Mouse (Mus musculus): ENCODE data around the gene Tmem117. TPM values are rescaled to one million over a fixed set of nuclear protein-coding genes. Genes with fewer than 3 reads are reported as not detected.
A peak's percentile ranks its signal among the peaks of the same experiment; 100 is the strongest.

Tmem117 gene
- total and polyA plus RNA-seq, 2 experiments from 2014 or later, result 17.4 to 21.6 TPM

GRCm38 (mm10) chr15:94589219-94590075 lies 39.6 kb upstream of the Tmem117 start, which contains the start of gene Twf1:
Gene Twf1 (minus strand): TSS chr15:94589889.
- peak; percentile 19 for TF ChIP-seq CTCF (IDR thresholded peaks at IDR 0.05; ENCODE audit: low read depth)
- Histone ChIP-seq H3K4me1 (ENCODE audit: insufficient read depth, low read length) (no peaks in the 10 kb centered on the region), H3K9me3 (ENCODE audit: low read length) (no peaks in the 10 kb centered on the region), H3K27ac (peak within 1 kb of the TSS; percentile 82), H3K4me3 (ENCODE audit: low read length) (peak within 1 kb of the TSS; percentile 75), H3K9ac (replicated peaks; ENCODE audit: low read length) (peak within 1 kb of the TSS; percentile 85), H3K4me2 (ENCODE audit: low read depth, low read length) (peak within 1 kb of the TSS; percentile 81), H3K27me3 (ENCODE audit: insufficient read depth, low read length) (no peaks in the 10 kb centered on the region), H3K36me3 (ENCODE audit: insufficient read depth, low read length) (peaks cover 17% of the 10 kb centered on the region; the same call in 1 of the 2 replicates)
- WGBS, result under 1% methylated on average over 64 of the region's 70 CpGs
- DNase-seq (ENCODE audit: low spot score) (peak; percentile 99), ATAC-seq (peak; percentile 100)

- peak overlapping the region; percentile 75 for H3K4me3 ChIP-seq (ENCODE audit: low read length)
- ATAC-seq (peak; percentile 27), DNase-seq (ENCODE audit: low spot score) (no peak)
- WGBS, result 12% methylated on average over 8 of the region's 8 CpGs
- H3K4me1 ChIP-seq (ENCODE audit: insufficient read depth, low read length), result no peaks in the 10 kb centered on the region
- peak overlapping the region; percentile 59 for H3K4me2 ChIP-seq (ENCODE audit: low read depth, low read length)
- TF ChIP-seq CTCF (IDR thresholded peaks at IDR 0.05; ENCODE audit: low read depth), result no peak
- no peaks in the 10 kb centered on the region for H3K27me3 ChIP-seq (ENCODE audit: insufficient read depth, low read length)
- H3K36me3 ChIP-seq (ENCODE audit: insufficient read depth, low read length), result peaks cover 11% of the 10 kb centered on the region; the same call in 1 of the 2 replicates
- H3K9me3 ChIP-seq (ENCODE audit: low read length), result no peaks in the 10 kb centered on the region
- 0 out of 2 replicates have a peak overlapping the region, but pooled peaks have one; percentile 28 for H3K9ac ChIP-seq (replicated peaks; ENCODE audit: low read length)
- H3K27ac ChIP-seq, result peak overlapping the region; percentile 48; the same call in 1 of the 2 replicates
Observed at GRCm38 (mm10) chr15:94590083-94590482, 38.9 kb upstream of the Tmem117 start.

- WGBS, result 86% methylated on average over 4 of the region's 4 CpGs
- Histone ChIP-seq H3K9me3 (ENCODE audit: low read length) (no peaks in the 10 kb centered on the region), H3K9ac (replicated peaks; ENCODE audit: low read length) (no peak overlapping the region), H3K27me3 (ENCODE audit: insufficient read depth, low read length) (no peaks in the 10 kb centered on the region), H3K4me3 (ENCODE audit: low read length) (no peak overlapping the region), H3K4me2 (ENCODE audit: low read depth, low read length) (no peak overlapping the region), H3K27ac (no peak overlapping the region), H3K4me1 (ENCODE audit: insufficient read depth, low read length) (no peaks in the 10 kb centered on the region), H3K36me3 (ENCODE audit: insufficient read depth, low read length) (no peaks in the 10 kb centered on the region)
- no peak for TF ChIP-seq CTCF (IDR thresholded peaks at IDR 0.05; ENCODE audit: low read depth)
- ATAC-seq, result no peak
- DNase-seq (ENCODE audit: low spot score), result no peak
Observed at GRCm38 (mm10) chr15:94591356-94591755, 37.7 kb upstream of the Tmem117 start.

GRCm38 (mm10) chr15:94593586-94593985 lies 35.4 kb upstream of the Tmem117 start:
- TF ChIP-seq CTCF (IDR thresholded peaks at IDR 0.05; ENCODE audit: low read depth), result no peak
- Histone ChIP-seq H3K4me3 (ENCODE audit: low read length) (no peak overlapping the region), H3K27me3 (ENCODE audit: insufficient read depth, low read length) (no peaks in the 10 kb centered on the region), H3K9me3 (ENCODE audit: low read length) (no peaks in the 10 kb centered on the region), H3K4me2 (ENCODE audit: low read depth, low read length) (no peak overlapping the region), H3K9ac (replicated peaks; ENCODE audit: low read length) (no peak overlapping the region), H3K4me1 (ENCODE audit: insufficient read depth, low read length) (no peaks in the 10 kb centered on the region), H3K36me3 (ENCODE audit: insufficient read depth, low read length) (no peaks in the 10 kb centered on the region), H3K27ac (no peak overlapping the region)
- DNase-seq (ENCODE audit: low spot score), result no peak
- WGBS, result 78% methylated on average over 1 of the region's 1 CpGs
- ATAC-seq, result no peak

GRCm38 (mm10) chr15:94600145-94600707 lies 28.8 kb upstream of the Tmem117 start:
- DNase-seq (ENCODE audit: low spot score), result no peak
- Histone ChIP-seq H3K4me1 (ENCODE audit: insufficient read depth, low read length) (no peaks in the 10 kb centered on the region), H3K9me3 (ENCODE audit: low read length) (no peaks in the 10 kb centered on the region), H3K27ac (no peak overlapping the region), H3K4me3 (ENCODE audit: low read length) (no peak overlapping the region), H3K36me3 (ENCODE audit: insufficient read depth, low read length) (no peaks in the 10 kb centered on the region), H3K4me2 (ENCODE audit: low read depth, low read length) (no peak overlapping the region), H3K9ac (replicated peaks; ENCODE audit: low read length) (no peak overlapping the region), H3K27me3 (ENCODE audit: insufficient read depth, low read length) (no peaks in the 10 kb centered on the region)
- no peak for ATAC-seq
- WGBS, result 84% methylated on average over 11 of the region's 11 CpGs
- no peak for TF ChIP-seq CTCF (IDR thresholded peaks at IDR 0.05; ENCODE audit: low read depth)

GRCm38 (mm10) chr15:94601339-94601738 lies 27.7 kb upstream of the Tmem117 start:
- peak; percentile 67 for TF ChIP-seq CTCF (IDR thresholded peaks at IDR 0.05; ENCODE audit: low read depth)
- Histone ChIP-seq H3K4me3 (ENCODE audit: low read length) (no peak overlapping the region), H3K27ac (no peak overlapping the region), H3K9ac (replicated peaks; ENCODE audit: low read length) (no peak overlapping the region), H3K9me3 (ENCODE audit: low read length) (no peaks in the 10 kb centered on the region), H3K4me2 (ENCODE audit: low read depth, low read length) (no peak overlapping the region), H3K27me3 (ENCODE audit: insufficient read depth, low read length) (no peaks in the 10 kb centered on the region), H3K4me1 (ENCODE audit: insufficient read depth, low read length) (no peaks in the 10 kb centered on the region), H3K36me3 (ENCODE audit: insufficient read depth, low read length) (no peaks in the 10 kb centered on the region)
- peak; percentile 71 for DNase-seq (ENCODE audit: low spot score)
- no peak for ATAC-seq
- WGBS, result 26% methylated on average over 3 of the region's 3 CpGs
